8 mouse cellular contexts compared by ENCODE assay signal in the genomic region with DNA sequence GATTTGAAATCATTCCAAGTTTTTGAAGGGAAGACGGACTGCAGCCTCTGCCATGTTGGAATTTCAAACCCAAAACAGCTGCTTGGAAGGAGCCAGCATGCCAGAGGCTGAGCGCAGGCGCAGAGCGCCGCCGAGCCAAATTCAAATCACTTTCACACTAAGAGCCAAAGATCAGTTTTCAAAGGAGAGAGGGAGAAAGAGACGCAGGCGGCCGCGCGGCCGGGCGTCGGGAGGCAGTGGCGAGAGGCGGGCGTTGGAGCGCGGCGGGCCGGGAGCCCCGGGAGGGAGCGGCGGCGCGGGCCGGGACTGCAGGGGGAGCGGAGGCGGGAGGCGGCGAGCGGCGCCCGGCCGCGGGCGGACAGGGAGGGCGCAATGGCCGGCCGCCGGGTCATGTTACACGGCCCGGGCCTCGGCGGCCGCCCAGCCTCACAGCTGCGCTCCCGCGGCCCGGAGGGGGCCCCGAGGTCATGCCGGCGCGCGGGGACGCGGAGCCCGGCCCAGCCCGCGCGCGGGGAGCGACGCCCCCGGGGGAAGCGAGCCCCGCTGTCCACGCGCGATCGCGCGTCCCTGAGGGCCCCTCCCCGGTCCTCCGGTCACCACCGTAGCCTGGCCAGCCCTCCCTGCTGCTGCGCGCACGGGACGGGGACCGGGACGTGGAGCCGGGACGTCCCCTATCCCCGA. TPM values are rescaled to one million over a fixed set of nuclear protein-coding genes. Genes with fewer than 3 reads are reported as not detected.
DNase-seq lines count a peak whose midpoint lies in the region; ATAC-seq and TF ChIP-seq lines count a peak whose summit lies in the region.

Gene Fign (minus strand): TSS at position 102 of the 681 bp plus-strand sequence.

- H3K4me1 ChIP-seq in liver, postnatal 0 days (ENCODE audit: insufficient read depth) = no peaks in the 10 kb centered on the region

- no peak for TF ChIP-seq CTCF in layer of hippocampus, adult 2 months (conservative IDR thresholded peaks at IDR 0.05)
- TF ChIP-seq CTCF in liver, postnatal 0 days (IDR thresholded peaks at IDR 0.05; ENCODE audit: low read depth) = no peak

- 0 out of 2 replicates have a peak, but pooled peaks cover 4% of the 10 kb centered on the region for H3K27me3 ChIP-seq in liver, postnatal 0 days (ENCODE audit: insufficient read depth, low read length)

- peak; percentile 89 for DNase-seq in MN1 (ENCODE audit: low spot score)
- peak; percentile 19 for DNase-seq in cerebellum, adult 8-10 months
- peak; percentile 93 for DNase-seq in forelimb bud, embryonic 11.5 days (ENCODE audit: low read depth, low spot score)
- peak; percentile 55 for DNase-seq in heart, postnatal 25 days (ENCODE audit: low spot score)
- peak in 1 of 2 experiments; percentile 52 for DNase-seq in layer of hippocampus, adult 2 months (ENCODE audit: low spot score in 2 of 2)
- DNase-seq in liver, postnatal 0 days = peak; percentile 64
- DNase-seq in ovary, postnatal 10 days (ENCODE audit: low spot score) = peak; percentile 52
- peak; percentile 71 to 72 for DNase-seq in urinary bladder, postnatal 4 days (ENCODE audit: low spot score in 2 of 2)

- H3K36me3 ChIP-seq in liver, postnatal 0 days (replicated peaks; ENCODE audit: insufficient read depth, low read length) = no peaks in the 10 kb centered on the region

- TF ChIP-seq EP300 in liver, postnatal 0 days (IDR thresholded peaks at IDR 0.05; ENCODE audit: low read depth) = no peak

- H3K4me3 ChIP-seq in layer of hippocampus, adult 2 months = peak within 1 kb of the TSS; percentile 54
- peak within 1 kb of the TSS; percentile 56 for H3K4me3 ChIP-seq in liver, postnatal 0 days (ENCODE audit: low read depth, low read length)

- peak within 1 kb of the TSS; percentile 75 for H3K4me2 ChIP-seq in liver, postnatal 0 days (ENCODE audit: low read depth, low read length)

- ATAC-seq in liver, postnatal 0 days = peak; percentile 86

- WGBS in liver, postnatal 0 days (ENCODE audit: insufficient replicate concordance) = under 1% methylated on average over 51 of the region's 85 CpGs

- intact Hi-C loops in heart, postnatal 25 days (cut with DNase I) = loop anchor here (5.0 to 10.0 kb wide), 4 partner anchors 46 to 396 kb away; no protein-coding TSS in a partner anchor

- peak within 1 kb of the TSS; percentile 70 for H3K9ac ChIP-seq in liver, postnatal 0 days (replicated peaks)

- H3K9me3 ChIP-seq in liver, postnatal 0 days (ENCODE audit: low read length) = no peaks in the 10 kb centered on the region

- peak within 1 kb of the TSS; percentile 53; the same call in 1 of the 2 replicates for H3K27ac ChIP-seq in layer of hippocampus, adult 2 months
- peak within 1 kb of the TSS; percentile 89 for H3K27ac ChIP-seq in liver, postnatal 0 days (ENCODE audit: low read depth)

RNA-seq across cellular contexts. Expression of gene Fign, which starts in this region (rescaled TPM):
- 10 to 100 TPM; 12.3 to 14.7 TPM for total RNA-seq in heart, postnatal 25 days (2021)
- 1 to 10 TPM; 1.2 to 1.4 TPM for total RNA-seq in layer of hippocampus, adult 2 months (2021)
- 0.91 and 1.2 TPM in 2 replicates for polyA plus RNA-seq in liver, postnatal 0 days (2015; fragmentation: Nextera tagmentation; extraction: Ambion mirVana)

Comparison
In these comparisons a context has a peak if more than half of its experiments do, and no peak if none do; other contexts are left out.
1. RNA of gene Fign (total RNA-seq): 12.3 to 14.7 TPM in heart, postnatal 25 days; 1.2 to 1.4 TPM in layer of hippocampus, adult 2 months; every median in the first group is over 4 times any median in the second.